Mouse (Mus musculus): ENCODE results near the gene Lmntd2. TPM values are rescaled to one million over a fixed set of nuclear protein-coding genes. Genes with fewer than 3 reads are reported as not detected.

Gene Lmntd2
- polyA plus RNA-seq, 1 experiment from 2014 or later, result 1.8 TPM

GRCm38 (mm10) chr7:141195754-141196153, 18.1 kb downstream of the Lmntd2 start:
- peak overlapping the region; percentile 98 for H3K4me2 ChIP-seq (replicated peaks)
- peak overlapping the region; percentile 77; the same call in 1 of the 2 replicates for H3K4me3 ChIP-seq (replicated peaks)

GRCm38 (mm10) chr7:141194830-141195229, 19.1 kb downstream of the Lmntd2 start:
- under 1% methylated on average over 28 of the region's 28 CpGs for WGBS
- peak overlapping the region; percentile 85 for H3K27ac ChIP-seq
- ATAC-seq, result peak; percentile 39

More at GRCm38 (mm10) chr7:141195754-141196153, 18.1 kb downstream of the Lmntd2 start:
- ATAC-seq, result no peak
- Histone ChIP-seq H3K9ac (replicated peaks) (no peak overlapping the region; the same call in 1 of the 2 replicates), H3K9me3 (no peaks in the 10 kb centered on the region), H3K36me3 (peaks cover 16% of the 10 kb centered on the region), H3K27me3 (no peaks in the 10 kb centered on the region), H3K27ac (no peak overlapping the region), H3K4me1 (replicated peaks) (peaks cover 32% of the 10 kb centered on the region)
- 96% methylated on average over 2 of the region's 2 CpGs for WGBS

DNA sequence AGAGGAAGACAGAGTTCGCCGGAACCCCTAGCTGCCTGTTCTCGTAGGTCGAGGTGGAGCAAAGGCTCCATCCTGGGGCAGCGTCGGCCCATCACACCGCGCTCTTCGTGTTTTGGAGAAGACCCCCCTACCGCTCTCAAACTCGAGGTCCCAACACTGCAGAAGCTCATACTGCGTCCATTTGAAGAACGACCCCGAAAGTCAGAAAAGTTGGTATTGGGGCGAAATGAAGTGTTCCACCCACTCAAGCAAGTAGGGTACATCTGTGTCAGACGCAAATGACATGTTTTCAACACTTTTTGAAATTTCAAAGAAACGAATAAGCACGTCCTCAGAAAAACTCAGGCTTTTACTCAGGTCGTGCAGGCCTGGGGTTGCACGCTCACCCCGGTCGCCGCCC, 19.5 kb downstream of the Lmntd2 start:
- peak overlapping the region; percentile 77 for H3K4me3 ChIP-seq (replicated peaks)
- no peak for ATAC-seq
- peaks cover 32% of the 10 kb centered on the region for H3K4me1 ChIP-seq (replicated peaks)
- H3K36me3 ChIP-seq, result peaks cover 30% of the 10 kb centered on the region
- H3K9me3 ChIP-seq, result no peaks in the 10 kb centered on the region
- H3K27me3 ChIP-seq, result no peaks in the 10 kb centered on the region
- H3K9ac ChIP-seq (replicated peaks), result peak overlapping the region; percentile 70
- peak overlapping the region; percentile 85 for H3K27ac ChIP-seq
- H3K4me2 ChIP-seq (replicated peaks), result peak overlapping the region; percentile 98
- WGBS, result under 1% methylated on average over 23 of the region's 23 CpGs

More at GRCm38 (mm10) chr7:141194830-141195229, 19.1 kb downstream of the Lmntd2 start:
- Histone ChIP-seq H3K4me2 (replicated peaks) (peak overlapping the region; percentile 98), H3K4me1 (replicated peaks) (peaks cover 32% of the 10 kb centered on the region), H3K9me3 (no peaks in the 10 kb centered on the region), H3K4me3 (replicated peaks) (peak overlapping the region; percentile 77), H3K9ac (replicated peaks) (peak overlapping the region; percentile 70), H3K27me3 (no peaks in the 10 kb centered on the region), H3K36me3 (peaks cover 25% of the 10 kb centered on the region)

DNA sequence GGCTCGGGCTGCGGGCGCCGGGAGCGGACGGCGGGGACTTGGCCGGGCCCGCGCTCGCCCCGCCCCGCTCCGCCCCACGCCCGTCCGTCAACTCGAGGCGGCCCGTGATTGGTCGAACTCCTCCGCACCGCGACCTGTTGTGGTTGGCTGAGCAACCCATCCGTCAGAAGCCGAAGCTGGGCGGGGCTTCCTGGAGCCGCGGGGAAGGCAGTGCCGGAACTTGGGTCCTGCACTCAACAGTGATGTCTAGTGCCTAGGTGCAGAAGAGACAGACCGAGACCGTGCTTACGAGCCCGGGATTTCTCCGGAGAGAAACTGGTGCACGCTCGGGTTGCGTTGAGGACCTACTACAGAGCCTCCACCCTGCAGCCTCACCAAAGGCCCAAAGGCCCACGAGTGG, 19.9 kb downstream of the Lmntd2 start, which contains the start of the genes Hras and Lrrc56:
Gene Hras, minus strand, starts transcription at position 58 of the 400 bp plus-strand sequence.
Gene Lrrc56, plus strand, starts transcription at position 210 of the 400 bp plus-strand sequence.
- no peaks in the 10 kb centered on the region for H3K9me3 ChIP-seq
- peak within 1 kb of the TSS; percentile 98 for H3K4me2 ChIP-seq (replicated peaks)
- H3K36me3 ChIP-seq, result peaks cover 34% of the 10 kb centered on the region
- peak within 1 kb of the TSS; percentile 97 for H3K9ac ChIP-seq (replicated peaks)
- H3K27me3 ChIP-seq, result no peaks in the 10 kb centered on the region
- ATAC-seq, result peak; percentile 93
- under 1% methylated on average over 36 of the region's 39 CpGs for WGBS
- peaks cover 32% of the 10 kb centered on the region for H3K4me1 ChIP-seq (replicated peaks)
- peak within 1 kb of the TSS; percentile 85 for H3K27ac ChIP-seq
- H3K4me3 ChIP-seq (replicated peaks), result peak within 1 kb of the TSS; percentile 77

- Histone ChIP-seq H3K27me3 (no peaks in the 10 kb centered on the region), H3K4me3 (replicated peaks) (peak overlapping the region; percentile 77), H3K27ac (peak overlapping the region; percentile 83), H3K9ac (replicated peaks) (peak overlapping the region; percentile 97), H3K36me3 (peaks cover 38% of the 10 kb centered on the region), H3K4me2 (replicated peaks) (peak overlapping the region; percentile 98), H3K4me1 (replicated peaks) (peaks cover 32% of the 10 kb centered on the region), H3K9me3 (no peaks in the 10 kb centered on the region)
- peak; percentile 67 for ATAC-seq
- 1% methylated on average over 42 of the region's 43 CpGs for WGBS
These were observed 20.5 kb downstream of the Lmntd2 start for GRCm38 (mm10) chr7:141193348-141193856.

DNA sequence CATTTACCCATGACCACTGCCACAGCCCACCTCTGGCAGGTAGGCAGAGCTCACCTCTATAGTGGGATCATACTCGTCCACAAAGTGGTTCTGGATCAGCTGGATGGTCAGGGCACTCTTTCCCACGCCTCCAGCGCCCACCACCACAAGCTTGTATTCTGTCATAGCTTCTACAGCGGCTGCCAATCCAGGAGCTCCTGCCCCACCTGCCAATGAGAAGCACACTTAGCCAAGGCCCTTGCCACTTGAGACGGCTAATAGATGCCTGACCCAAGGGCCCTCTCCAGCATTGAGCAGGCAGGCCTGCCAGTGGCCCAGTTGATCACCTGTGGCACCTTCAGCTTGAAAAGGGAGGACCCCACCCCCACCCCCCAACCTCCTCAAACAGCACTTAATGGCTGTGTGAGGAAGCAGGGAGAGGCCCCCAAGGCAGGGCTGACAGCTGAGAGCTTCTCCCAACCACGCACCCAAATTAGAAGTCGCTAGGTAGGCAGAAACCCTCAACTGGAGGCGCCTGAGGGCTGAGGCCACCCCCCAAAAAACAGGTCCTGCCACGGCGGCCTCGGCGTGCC, 21.0 kb downstream of the Lmntd2 start:
- no peaks in the 10 kb centered on the region for H3K27me3 ChIP-seq
- H3K4me3 ChIP-seq (replicated peaks), result peak overlapping the region; percentile 77
- peak overlapping the region; percentile 97 for H3K9ac ChIP-seq (replicated peaks)
- H3K4me2 ChIP-seq (replicated peaks), result peak overlapping the region; percentile 98
- no peaks in the 10 kb centered on the region for H3K9me3 ChIP-seq
- peak overlapping the region; percentile 83 for H3K27ac ChIP-seq
- WGBS, result 29% methylated on average over 12 of the region's 12 CpGs
- peaks cover 32% of the 10 kb centered on the region for H3K4me1 ChIP-seq (replicated peaks)
- H3K36me3 ChIP-seq, result peaks cover 38% of the 10 kb centered on the region
- ATAC-seq, result no peak

DNA sequence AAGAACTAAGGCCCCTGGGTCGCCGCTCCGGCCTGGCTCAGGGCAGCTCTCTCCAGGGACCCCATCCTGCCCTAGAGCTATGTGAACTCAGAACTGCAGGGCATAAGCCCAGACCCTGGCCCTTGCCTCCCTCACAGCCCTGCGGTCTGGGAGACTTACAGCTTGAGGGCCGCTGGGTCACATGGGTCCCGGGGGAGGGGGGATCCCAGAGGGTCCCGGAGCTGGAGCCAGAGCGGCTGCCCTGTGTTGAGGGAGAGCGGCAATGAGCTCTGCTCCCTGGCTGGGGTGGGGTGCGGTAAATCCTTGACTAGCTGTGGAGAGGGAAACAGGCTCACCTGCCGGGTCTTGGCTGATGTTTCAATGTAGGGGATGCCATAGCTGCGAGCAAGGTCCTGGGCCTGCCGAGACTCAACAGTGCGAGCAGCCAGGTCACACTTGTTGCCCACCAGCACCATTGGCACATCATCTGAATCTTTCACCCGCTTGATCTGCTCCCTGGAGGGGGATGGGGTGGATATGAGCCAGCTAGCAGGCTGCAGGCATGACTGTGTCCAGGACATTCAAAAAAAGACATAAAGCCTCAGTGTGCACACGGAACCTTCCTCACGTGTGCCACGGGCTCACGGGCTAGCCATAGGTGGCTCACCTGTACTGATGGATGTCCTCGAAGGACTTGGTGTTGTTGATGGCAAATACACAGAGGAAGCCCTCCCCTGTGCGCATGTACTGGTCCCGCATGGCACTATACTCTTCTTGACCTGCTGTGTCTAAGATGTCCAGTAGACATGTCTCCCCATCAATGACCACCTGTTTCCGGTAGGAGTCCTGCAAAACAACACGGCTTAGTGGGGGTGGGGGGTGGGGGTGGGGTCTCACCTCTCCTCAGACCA, 21.8 kb downstream of the Lmntd2 start:
- no peaks in the 10 kb centered on the region for H3K9me3 ChIP-seq
- H3K4me3 ChIP-seq (replicated peaks), result peak overlapping the region; percentile 77
- 90% methylated on average over 24 of the region's 24 CpGs for WGBS
- H3K4me1 ChIP-seq (replicated peaks), result peaks cover 32% of the 10 kb centered on the region
- no peaks in the 10 kb centered on the region for H3K27me3 ChIP-seq
- peak overlapping the region; percentile 98 for H3K4me2 ChIP-seq (replicated peaks)
- no peak for ATAC-seq
- peak overlapping the region; percentile 97; the same call in 1 of the 2 replicates for H3K9ac ChIP-seq (replicated peaks)
- H3K36me3 ChIP-seq, result peaks cover 38% of the 10 kb centered on the region
- H3K27ac ChIP-seq, result no peak overlapping the region

DNA sequence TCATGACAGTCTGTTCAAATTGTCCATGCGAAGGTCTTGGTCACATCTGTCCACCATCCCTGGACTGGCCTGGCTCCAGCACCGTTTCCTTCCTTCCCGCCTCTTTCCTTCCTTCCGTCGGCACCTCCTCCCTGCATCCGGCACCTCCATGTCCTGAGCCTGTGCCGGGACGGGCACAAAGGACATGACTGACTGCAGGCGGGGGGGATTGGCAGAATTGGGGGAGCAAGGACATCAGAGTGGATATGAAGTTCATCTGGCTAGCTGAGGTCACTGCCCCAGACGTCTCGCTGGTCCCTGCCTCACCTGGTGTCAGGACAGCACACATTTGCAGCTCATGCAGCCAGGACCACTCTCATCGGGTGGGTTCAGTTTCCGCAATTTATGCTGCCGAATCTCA, 22.8 kb downstream of the Lmntd2 start:
- no peak overlapping the region for H3K27ac ChIP-seq
- H3K36me3 ChIP-seq, result peaks cover 38% of the 10 kb centered on the region
- no peaks in the 10 kb centered on the region for H3K9me3 ChIP-seq
- H3K27me3 ChIP-seq, result no peaks in the 10 kb centered on the region
- H3K4me1 ChIP-seq (replicated peaks), result peaks cover 32% of the 10 kb centered on the region
- WGBS, result 87% methylated on average over 14 of the region's 14 CpGs
- H3K9ac ChIP-seq (replicated peaks), result no peak overlapping the region; the same call in 1 of the 2 replicates
- no peak for ATAC-seq
- no peak overlapping the region for H3K4me3 ChIP-seq (replicated peaks)
- H3K4me2 ChIP-seq (replicated peaks), result no peak overlapping the region

- H3K4me2 ChIP-seq (replicated peaks), result no peak overlapping the region
- peaks cover 38% of the 10 kb centered on the region for H3K36me3 ChIP-seq
- no peak overlapping the region for H3K27ac ChIP-seq
- H3K9ac ChIP-seq (replicated peaks), result no peak overlapping the region
- peaks cover 26% of the 10 kb centered on the region for H3K4me1 ChIP-seq (replicated peaks)
- H3K4me3 ChIP-seq (replicated peaks), result no peak overlapping the region
- no peaks in the 10 kb centered on the region for H3K27me3 ChIP-seq
- no peaks in the 10 kb centered on the region for H3K9me3 ChIP-seq
- 95% methylated on average over 3 of the region's 3 CpGs for WGBS
- ATAC-seq, result no peak
These were observed 23.7 kb downstream of the Lmntd2 start for GRCm38 (mm10) chr7:141190220-141190619.

- WGBS, result 96% methylated on average over 3 of the region's 3 CpGs
- Histone ChIP-seq H3K27me3 (no peaks in the 10 kb centered on the region), H3K9me3 (no peaks in the 10 kb centered on the region), H3K27ac (no peak overlapping the region), H3K4me1 (replicated peaks) (peaks cover 18% of the 10 kb centered on the region), H3K4me2 (replicated peaks) (no peak overlapping the region), H3K36me3 (peaks cover 38% of the 10 kb centered on the region), H3K9ac (replicated peaks) (no peak overlapping the region), H3K4me3 (replicated peaks) (no peak overlapping the region)
- no peak for ATAC-seq
These were observed 25.1 kb downstream of the Lmntd2 start for GRCm38 (mm10) chr7:141188733-141189132.

DNA sequence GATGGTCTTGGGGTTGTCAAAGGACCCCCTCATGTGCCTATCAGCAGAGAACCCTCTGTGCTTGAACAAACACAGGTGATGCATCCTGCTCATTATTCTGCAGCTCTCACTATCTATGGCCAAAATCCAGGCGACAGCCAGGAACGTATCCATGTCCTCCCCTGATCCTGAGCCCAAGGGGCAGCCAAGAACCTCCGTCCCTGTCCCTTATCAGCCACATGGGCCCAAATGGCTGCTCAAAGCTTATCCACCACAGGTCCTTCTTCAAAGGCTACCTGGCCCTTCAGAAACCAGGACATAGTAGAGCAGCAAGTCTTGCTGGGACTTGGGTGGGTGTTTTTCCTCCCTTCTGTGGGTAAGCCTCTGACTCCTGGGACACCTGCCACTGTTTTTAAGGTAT, 25.7 kb downstream of the Lmntd2 start:
- H3K4me1 ChIP-seq (replicated peaks), result peaks cover 17% of the 10 kb centered on the region
- WGBS, result 85% methylated on average over 3 of the region's 3 CpGs
- no peak overlapping the region for H3K4me2 ChIP-seq (replicated peaks)
- peaks cover 38% of the 10 kb centered on the region for H3K36me3 ChIP-seq
- H3K9me3 ChIP-seq, result no peaks in the 10 kb centered on the region
- H3K9ac ChIP-seq (replicated peaks), result no peak overlapping the region
- H3K27ac ChIP-seq, result no peak overlapping the region
- no peaks in the 10 kb centered on the region for H3K27me3 ChIP-seq
- ATAC-seq, result no peak
- H3K4me3 ChIP-seq (replicated peaks), result no peak overlapping the region

DNA sequence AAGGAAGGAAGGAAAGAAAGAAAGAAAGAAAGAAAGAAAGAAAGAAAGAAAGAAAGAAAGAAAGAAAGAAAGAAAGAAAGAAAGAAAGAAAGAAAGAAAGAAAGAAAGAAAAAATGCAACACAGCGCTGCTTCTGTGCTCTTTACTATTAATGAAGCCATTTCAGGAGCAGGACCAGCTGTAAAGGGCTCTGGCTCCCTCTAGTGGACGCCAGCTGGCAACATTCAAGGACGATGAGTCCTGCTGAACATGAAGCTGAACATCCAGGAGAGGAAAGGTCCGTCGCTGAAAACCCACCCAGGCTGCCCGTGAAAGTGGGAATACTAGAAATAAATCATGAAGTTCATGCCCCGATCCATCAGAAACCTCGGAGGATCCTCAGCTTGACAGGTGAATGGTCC, 37.7 kb downstream of the Lmntd2 start:
- H3K4me3 ChIP-seq (replicated peaks), result no peak overlapping the region
- H3K4me2 ChIP-seq (replicated peaks), result no peak overlapping the region
- H3K9me3 ChIP-seq, result no peaks in the 10 kb centered on the region
- H3K4me1 ChIP-seq (replicated peaks), result peaks cover 15% of the 10 kb centered on the region
- H3K9ac ChIP-seq (replicated peaks), result no peak overlapping the region; the same call in 1 of the 2 replicates
- H3K36me3 ChIP-seq, result no peaks in the 10 kb centered on the region
- ATAC-seq, result no peak
- H3K27ac ChIP-seq, result no peak overlapping the region
- H3K27me3 ChIP-seq, result no peaks in the 10 kb centered on the region
- 2% methylated on average over 8 of the region's 8 CpGs for WGBS
